Mouse (Mus musculus): ENCODE measurements at regions not wholly inside any gene's neighbourhood (a gene's known extent, or its start where the extent isn't known, plus 50 kb on each side); places are given as distances from the start of the nearest gene placed in this dataset.

GRCm38 (mm10) chr12:45439745-45440144, 365.2 kb upstream of the Stxbp6 start:
- no peak for DNase-seq (ENCODE audit: low spot score in 2 of 2)

GRCm38 (mm10) chr12:45437271-45437670, 362.8 kb upstream of the Stxbp6 start:
- no peak for DNase-seq (ENCODE audit: low spot score in 2 of 2)

GRCm38 (mm10) chr12:45399436-45399835, 324.9 kb upstream of the Stxbp6 start:
- no peak for DNase-seq (ENCODE audit: low spot score in 2 of 2)

- peak in 1 of 2 experiments; percentile 12 for DNase-seq (ENCODE audit: low spot score in 2 of 2)
These were observed 310.4 kb upstream of the Stxbp6 start for GRCm38 (mm10) chr12:45384864-45385263.

Data from frontal cortex, postnatal 10 days (tissue).